Mouse (Mus musculus) midbrain, postnatal 0 days (tissue): ENCODE measurements around the gene Lin54. TPM values are rescaled to one million over a fixed set of nuclear protein-coding genes. Genes with fewer than 3 reads are reported as not detected.

ENCODE experiments used
- ATAC-seq: fragments of 200-750 bp; cut with Nextera tagmentation; 2 replicates; pipeline ENCODE4 v1.8.0; 2017; ENCODE audit warnings: moderate number of reproducible peaks, mild to moderate bottlenecking, moderate TSS enrichment, moderate library complexity; ENCODE audit not compliant: low FRiP score
- DNase-seq: peaks from one replicate; pipeline ENCODE4 v3.0.0-alpha.2; 2015; ENCODE audit warnings: low spot score
- H3K27ac ChIP-seq: fragments of 300-500 bp; sonication (generic); 2 replicates; pipeline ENCODE4 v1.5.1; 2014; ENCODE audit warnings: low read depth, mild to moderate bottlenecking, low read length, mixed read lengths
- H3K27me3 ChIP-seq: fragments of 300-500 bp; sonication (generic); 2 replicates; pipeline ENCODE4 v1.6.1; 2014; ENCODE audit warnings: low read length, control low read depth, mixed read lengths; ENCODE audit not compliant: insufficient read depth
- H3K36me3 ChIP-seq: fragments of 300-500 bp; sonication (generic); 2 replicates; pipeline ENCODE4 v1.6.1; 2014; ENCODE audit warnings: low read length, control low read depth, mixed read lengths; ENCODE audit not compliant: insufficient read depth
- H3K4me1 ChIP-seq: fragments of 300-500 bp; sonication (generic); 2 replicates; pipeline ENCODE4 v1.6.1; 2014; ENCODE audit warnings: mild to moderate bottlenecking, control low read depth, antibody characterized with exemption, low read length, mixed read lengths; ENCODE audit not compliant: insufficient read depth
- H3K4me2 ChIP-seq: fragments of 300-500 bp; sonication (generic); 2 replicates; pipeline ENCODE4 v1.6.1; 2014; ENCODE audit warnings: low read depth, mild to moderate bottlenecking, low read length, mixed read lengths; ENCODE audit not compliant: poor library complexity, severe bottlenecking
- H3K4me3 ChIP-seq: fragments of 300-500 bp; sonication (generic); 2 replicates; pipeline ENCODE4 v1.5.1; 2014; ENCODE audit warnings: low read depth, mild to moderate bottlenecking, low read length, moderate library complexity
- H3K9ac ChIP-seq: fragments of 300-500 bp; sonication (generic); replicated peaks from 2 replicates; pipeline ENCODE4 v1.6.1; 2014; ENCODE audit warnings: mild to moderate bottlenecking, low read length, moderate library complexity, mixed read lengths; ENCODE audit not compliant: poor library complexity, severe bottlenecking
- H3K9me3 ChIP-seq: fragments of 300-500 bp; sonication (generic); 2 replicates; pipeline ENCODE4 v1.6.1; 2016; ENCODE audit warnings: low read length, control low read depth
- CTCF ChIP-seq: IDR thresholded peaks from 2 replicates; pipeline ENCODE4 v1.5.1; 2016; ENCODE audit warnings: antibody characterized with exemption, mild to moderate bottlenecking
- WGBS: fragments of 180-500 bp; shearing (Covaris S2); extraction: QIAGEN DNeasy Blood & Tissue Kit; methylation state at CpG from one replicate; pipeline ENCODE4 v1.1.7; 2014; 5-methylcytosine and 5-hydroxymethylcytosine counted together
- polyA plus RNA-seq: library from polyadenylated mRNA; unstranded; fragments of >200 nt; fragmentation: Nextera tagmentation; extraction: Ambion mirVana; gene quantifications from 2 replicates; pipeline ENCODE4 v1.2.1, GENCODE M21; 2015
- total RNA-seq: library from RNA; depleted of rRNA; stranded (reverse); fragments of >200 nt; gene quantifications from 2 replicates; pipeline ENCODE4 v1.2.3, GENCODE M21; 2014

Lin54 gene
- total and polyA plus RNA-seq, 2 experiments from 2014 or later = 6.3 to 11.4 TPM

DNA sequence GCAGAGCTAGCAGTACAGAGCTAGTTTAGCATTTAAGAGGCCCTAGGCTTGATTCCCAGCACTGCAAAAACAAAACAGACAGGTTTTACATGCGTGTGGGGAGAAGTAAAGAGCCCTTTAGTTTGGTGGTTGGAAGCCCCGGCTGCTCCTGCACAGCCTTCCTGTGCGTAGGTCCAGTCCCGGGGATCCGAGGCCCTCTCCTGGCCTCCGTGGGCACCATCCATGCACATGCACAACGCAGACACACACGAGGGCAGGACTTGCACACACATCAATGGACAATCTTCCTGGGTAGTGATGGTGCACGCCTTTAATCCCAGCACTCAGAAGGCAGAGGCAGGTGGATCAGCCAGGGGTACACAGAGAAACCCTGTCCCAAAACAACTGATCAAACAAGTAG is 38.9 kb downstream of the Lin54 start:
- TF ChIP-seq CTCF = no peak
- Histone ChIP-seq H3K4me3 (no peak overlapping the region), H3K27ac (no peak overlapping the region), H3K27me3 (no peaks in the 10 kb centered on the region), H3K9ac (no peak overlapping the region), H3K36me3 (peaks cover 17% of the 10 kb centered on the region), H3K4me2 (no peak overlapping the region), H3K4me1 (no peaks in the 10 kb centered on the region), H3K9me3 (no peaks in the 10 kb centered on the region)
- DNase-seq (no peak), ATAC-seq (no peak)
- WGBS = 95% methylated on average over 9 of the region's 9 CpGs

DNA sequence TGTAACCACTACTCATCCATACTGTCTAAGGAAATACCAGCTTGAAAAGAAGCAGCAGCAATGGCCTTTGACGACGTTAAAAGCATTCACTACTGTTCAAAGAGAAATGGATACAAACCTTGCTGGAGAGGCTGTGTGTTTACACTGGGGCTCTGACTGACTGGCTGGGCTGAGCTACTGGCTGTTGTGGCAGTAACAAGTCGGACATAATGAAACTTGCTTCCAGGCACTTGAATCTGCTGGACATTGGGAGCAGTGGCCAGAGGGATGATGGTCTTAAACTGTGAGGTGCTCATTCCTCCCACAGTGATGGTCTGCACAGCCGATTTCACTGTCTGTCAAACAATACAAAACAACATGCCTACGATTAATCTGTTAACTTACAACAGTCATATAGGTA is 41.0 kb downstream of the Lin54 start:
- no peak for ATAC-seq
- H3K4me2 ChIP-seq = no peak overlapping the region
- no peak for TF ChIP-seq CTCF
- H3K4me1 ChIP-seq = no peaks in the 10 kb centered on the region
- H3K27me3 ChIP-seq = no peaks in the 10 kb centered on the region
- H3K9me3 ChIP-seq = no peaks in the 10 kb centered on the region
- H3K9ac ChIP-seq = no peak overlapping the region
- H3K4me3 ChIP-seq = no peak overlapping the region
- peaks cover 17% of the 10 kb centered on the region for H3K36me3 ChIP-seq
- no peak overlapping the region for H3K27ac ChIP-seq
- WGBS = 95% methylated on average over 5 of the region's 5 CpGs
- DNase-seq = no peak

DNA sequence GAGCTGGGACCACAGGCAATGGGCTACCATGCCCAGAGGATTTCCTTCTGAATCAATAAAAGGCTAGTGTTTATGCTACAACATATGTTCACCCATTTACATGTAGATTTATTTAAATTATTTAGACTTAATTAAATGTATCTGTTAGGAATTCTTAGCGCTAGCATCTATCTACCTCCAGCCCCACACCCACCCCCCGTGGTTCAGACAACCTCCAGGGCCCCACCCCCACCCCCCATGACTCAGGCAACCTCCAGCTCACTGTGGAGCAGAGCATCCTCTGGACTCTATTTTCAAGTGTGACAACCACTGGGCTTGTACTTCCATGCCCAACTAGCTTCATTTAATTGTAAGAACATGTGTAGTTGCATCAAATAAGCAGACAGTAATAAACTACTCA is 48.6 kb downstream of the Lin54 start:
- Histone ChIP-seq H3K27me3 (no peaks in the 10 kb centered on the region), H3K9ac (no peak overlapping the region), H3K4me2 (no peak overlapping the region), H3K9me3 (no peaks in the 10 kb centered on the region), H3K4me3 (no peak overlapping the region), H3K27ac (no peak overlapping the region), H3K36me3 (peaks cover 27% of the 10 kb centered on the region), H3K4me1 (no peaks in the 10 kb centered on the region)
- TF ChIP-seq CTCF = no peak
- DNase-seq (no peak), ATAC-seq (no peak)
- 63% methylated on average over 2 of the region's 2 CpGs for WGBS

DNA sequence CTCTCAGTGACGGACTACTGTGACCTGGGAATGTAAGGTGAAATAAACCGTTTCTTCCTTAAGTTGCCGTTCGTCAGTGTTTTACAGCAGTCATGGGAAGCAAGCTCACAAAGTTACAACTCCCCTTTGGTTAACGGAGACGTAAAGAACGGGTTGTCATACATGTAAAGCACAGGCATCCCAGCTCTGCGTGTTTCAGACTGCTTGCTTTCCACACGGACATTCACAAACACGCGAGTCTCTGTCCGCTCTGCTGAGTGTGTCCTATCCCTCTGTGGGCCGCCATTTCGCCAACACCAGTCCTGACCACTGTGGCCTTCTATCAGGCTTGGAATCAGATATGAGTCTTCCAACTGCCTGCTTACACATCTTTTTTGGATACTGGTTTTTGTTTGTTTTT is 61.6 kb downstream of the Lin54 start:
- H3K27ac ChIP-seq = no peak overlapping the region
- ATAC-seq = no peak

DNA sequence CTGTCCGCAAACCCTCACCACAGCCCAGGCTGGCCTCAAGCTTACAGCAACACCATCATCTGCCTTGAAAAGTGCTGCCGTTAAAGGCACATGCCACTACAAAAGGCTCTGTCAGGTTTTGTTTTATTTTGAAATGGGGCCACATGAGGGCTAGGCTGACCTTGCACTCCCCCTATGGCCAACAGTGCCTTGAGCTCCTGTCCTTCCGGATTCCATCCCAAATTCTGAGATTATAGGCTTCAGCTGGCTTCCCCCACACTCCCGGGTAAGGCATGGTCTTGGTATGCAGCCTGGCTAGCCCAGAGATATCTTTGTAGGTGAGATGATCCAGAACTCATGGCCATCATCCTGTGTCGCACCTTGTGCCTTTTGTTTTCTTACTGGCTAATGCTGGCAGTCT is 62.5 kb downstream of the Lin54 start:
- no peak for TF ChIP-seq CTCF
- H3K9ac ChIP-seq = no peak overlapping the region
- H3K4me3 ChIP-seq = no peak overlapping the region
- DNase-seq = no peak
- no peaks in the 10 kb centered on the region for H3K4me1 ChIP-seq
- 92% methylated on average over 5 of the region's 5 CpGs for WGBS
- no peaks in the 10 kb centered on the region for H3K9me3 ChIP-seq
- ATAC-seq = no peak
- no peak overlapping the region for H3K4me2 ChIP-seq
- no peaks in the 10 kb centered on the region for H3K27me3 ChIP-seq
- no peaks in the 10 kb centered on the region for H3K36me3 ChIP-seq
- no peak overlapping the region for H3K27ac ChIP-seq

More for the DNA sequence above, 61.6 kb downstream of the Lin54 start:
- WGBS = 97% methylated on average over 14 of the region's 14 CpGs
- TF ChIP-seq CTCF = no peak
- H3K27me3 ChIP-seq = no peaks in the 10 kb centered on the region
- no peak overlapping the region for H3K4me2 ChIP-seq
- no peak for DNase-seq
- no peak overlapping the region for H3K9ac ChIP-seq
- H3K4me3 ChIP-seq = no peak overlapping the region
- peaks cover 2% of the 10 kb centered on the region; the same call in 1 of the 2 replicates for H3K36me3 ChIP-seq
- H3K9me3 ChIP-seq = no peaks in the 10 kb centered on the region
- H3K4me1 ChIP-seq = no peaks in the 10 kb centered on the region

DNA sequence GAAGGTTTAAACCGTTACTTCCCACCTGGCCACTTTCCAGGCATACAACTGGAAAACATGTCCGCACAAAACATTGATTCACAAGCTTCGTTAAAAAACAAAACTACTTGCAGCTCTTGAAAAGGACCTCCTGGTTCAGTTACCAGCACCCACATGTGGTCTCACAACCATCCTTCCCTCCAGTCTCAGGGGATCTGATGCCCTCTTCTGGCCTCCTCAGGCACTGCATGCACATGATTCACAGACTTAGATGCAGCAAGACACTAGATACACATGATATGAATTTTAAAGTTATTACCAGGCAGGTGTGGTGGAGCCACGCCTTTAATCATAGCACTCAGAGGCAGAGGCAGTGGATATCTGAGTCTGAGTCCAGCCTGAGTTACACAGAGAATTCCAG is 63.4 kb downstream of the Lin54 start:
- no peak overlapping the region for H3K27ac ChIP-seq
- no peak overlapping the region for H3K9ac ChIP-seq
- over 99% methylated on average over 4 of the region's 4 CpGs for WGBS
- no peaks in the 10 kb centered on the region for H3K9me3 ChIP-seq
- H3K4me3 ChIP-seq = no peak overlapping the region
- peak; percentile 40 for TF ChIP-seq CTCF
- no peaks in the 10 kb centered on the region for H3K27me3 ChIP-seq
- H3K36me3 ChIP-seq = no peaks in the 10 kb centered on the region
- H3K4me2 ChIP-seq = no peak overlapping the region
- DNase-seq (no peak), ATAC-seq (no peak)
- no peaks in the 10 kb centered on the region for H3K4me1 ChIP-seq

DNA sequence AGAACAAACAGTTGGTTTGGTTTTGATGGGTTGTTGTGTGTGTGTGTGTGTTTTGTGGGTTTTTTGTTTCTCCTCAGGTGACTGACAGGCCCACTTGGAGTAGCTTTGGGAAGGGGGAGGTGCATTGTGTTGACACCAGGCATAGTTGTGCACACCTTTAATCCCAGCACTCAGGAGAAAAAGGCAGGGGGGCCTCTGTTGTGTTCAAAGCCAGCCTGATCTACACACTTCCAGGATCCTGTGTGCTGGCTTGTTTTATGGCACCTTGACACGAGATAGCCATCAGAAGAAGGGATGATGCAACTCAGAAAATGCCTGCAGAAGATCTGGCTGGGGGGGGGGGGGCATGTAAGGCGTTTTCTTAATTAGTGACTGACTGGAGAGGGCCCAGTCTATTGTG is 69.5 kb downstream of the Lin54 start:
- TF ChIP-seq CTCF = no peak
- no peak for DNase-seq
- no peak for ATAC-seq
- Histone ChIP-seq H3K4me3 (no peak overlapping the region), H3K36me3 (peaks cover 9% of the 10 kb centered on the region), H3K9me3 (no peaks in the 10 kb centered on the region), H3K4me1 (peaks cover 16% of the 10 kb centered on the region), H3K27me3 (no peaks in the 10 kb centered on the region), H3K27ac (no peak overlapping the region), H3K9ac (no peak overlapping the region), H3K4me2 (no peak overlapping the region)
- WGBS = 89% methylated on average over 2 of the region's 2 CpGs
